Mouse (Mus musculus): ENCODE measurements at regions not wholly inside any gene's neighbourhood (a gene's known extent, or its start where the extent isn't known, plus 50 kb on each side); places are given as distances from the start of the nearest gene placed in this dataset.

DNA sequence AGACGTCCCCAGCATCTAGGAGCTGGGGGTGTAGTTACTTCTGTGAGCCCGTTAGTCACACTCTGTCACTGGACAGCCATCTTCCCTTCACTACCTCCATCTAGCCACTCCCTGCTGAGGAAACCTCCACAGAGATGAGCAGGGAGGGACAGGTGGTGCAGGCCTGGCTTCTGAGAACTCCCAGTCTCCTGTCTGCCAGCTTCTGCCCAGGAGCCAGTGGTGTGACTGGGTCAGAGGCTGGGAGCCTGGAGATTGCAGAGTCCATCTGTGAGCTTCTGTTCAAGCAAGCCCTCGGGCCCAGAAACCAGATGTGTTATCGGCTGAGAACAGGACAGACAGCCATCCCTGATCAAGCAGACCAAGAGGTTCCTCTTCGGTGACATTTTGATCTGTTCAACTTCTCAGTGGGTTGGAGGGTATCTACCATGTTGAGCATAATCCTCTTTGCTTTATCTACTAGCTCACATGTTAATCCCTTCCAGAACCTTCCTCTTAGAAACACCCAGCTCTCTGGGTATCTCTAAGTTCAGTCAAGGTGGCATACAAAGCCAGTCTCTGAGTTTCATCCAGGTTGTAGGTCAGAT is 100.3 kb upstream of the Tle3 start:
- TF ChIP-seq CTCF (conservative IDR thresholded peaks at IDR 0.05; ENCODE audit: low read length), result no peak
- TF ChIP-seq NANOG (IDR thresholded peaks at IDR 0.05; ENCODE audit: borderline replicate concordance, low read length), result no peak
- TF ChIP-seq POU5F1 (IDR thresholded peaks at IDR 0.05; ENCODE audit: borderline replicate concordance, low read length), result no peak
